Mouse (Mus musculus): Measurements from ENCODE around the gene Actg2.
A peak's percentile ranks its signal among the peaks of the same experiment; 100 is the strongest.

DNA sequence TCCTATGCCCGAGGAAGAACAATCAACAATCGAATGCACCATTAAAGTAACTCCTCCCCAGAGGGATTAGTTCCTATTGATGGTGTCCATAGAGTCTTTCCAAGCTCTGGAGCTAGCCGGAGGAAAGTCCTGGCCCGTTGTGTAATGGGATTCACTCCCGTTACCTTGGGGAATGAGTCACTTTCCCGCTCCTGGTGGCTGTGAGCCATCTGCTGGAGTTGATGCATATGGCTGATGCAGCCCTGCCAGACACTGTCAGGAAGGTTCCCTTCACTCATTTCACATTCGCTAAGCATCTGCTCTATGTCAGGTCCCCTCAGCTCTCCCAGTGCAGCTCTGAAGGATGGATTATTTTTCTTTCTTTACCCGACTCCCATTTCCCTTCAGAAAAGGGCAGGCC, 26.6 kb downstream of the Actg2 start:
- TF ChIP-seq CTCF (IDR thresholded peaks at IDR 0.05) (peak; percentile 44), EP300 (IDR thresholded peaks at IDR 0.05) (no peak)
